Mouse (Mus musculus) heart, postnatal 0 days (tissue): ENCODE data around the gene Tmem176b.

Source experiments
- CTCF ChIP-seq: IDR thresholded peaks from 2 replicates; pipeline ENCODE4 v1.5.1; 2016; ENCODE audit warnings: antibody characterized with exemption, control low read depth, low read depth
- EP300 ChIP-seq: IDR thresholded peaks from 2 replicates; pipeline ENCODE4 v1.6.1; 2016; ENCODE audit warnings: antibody characterized with exemption, low read depth

DNA sequence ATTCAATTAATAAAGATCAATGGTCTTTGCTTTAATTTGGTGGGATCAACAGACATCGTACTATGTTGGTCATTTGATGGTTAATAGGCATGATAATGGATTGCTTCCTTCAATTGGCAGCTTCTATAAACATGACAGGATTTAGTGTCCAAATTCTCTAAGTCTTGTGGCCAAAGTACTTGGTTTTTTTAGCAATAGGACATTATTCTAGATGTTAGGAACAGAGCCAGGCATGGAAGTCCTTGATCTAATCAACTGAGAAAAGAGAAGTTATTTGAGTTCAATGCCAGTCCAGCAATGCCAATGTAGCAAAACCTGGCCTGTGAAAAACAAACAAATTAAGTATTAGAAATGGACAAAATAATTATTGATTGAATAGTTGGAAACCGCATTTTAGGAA lies 55.7 kb downstream of the Tmem176b start:
- TF ChIP-seq CTCF (no peak), EP300 (no peak)
